ENCODE assay signal across 27 mouse cellular contexts in the genomic region with DNA sequence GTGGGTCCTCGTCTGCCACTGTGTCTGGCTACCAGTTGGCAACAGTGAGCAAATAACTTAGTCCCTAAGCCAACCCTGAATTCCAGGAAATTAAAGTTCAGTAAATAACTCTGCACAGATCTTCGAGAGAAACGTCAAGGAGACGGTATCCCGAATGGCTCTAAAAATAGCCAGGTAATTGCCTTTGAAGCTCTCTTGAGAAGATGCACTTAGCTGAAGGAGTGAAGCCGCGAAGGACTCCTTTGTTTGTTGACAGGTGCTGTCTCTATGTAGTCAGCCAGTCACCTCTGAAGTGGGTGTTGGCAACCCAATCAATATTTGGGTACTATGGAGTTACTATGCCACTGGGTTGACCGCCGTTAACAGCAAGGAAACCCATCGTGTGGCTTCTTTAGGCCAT.
DNase-seq lines count a peak whose midpoint lies in the region; ATAC-seq and TF ChIP-seq lines count a peak whose summit lies in the region.
"Had no signal": no experiment of that assay in that cellular context is flagged by ENCODE, and none has a peak within 500 bp of the region (broad histone marks: within the 10 kb centered on the region; RNA-seq: fewer than 3 reads in every experiment).

No protein-coding gene starts in this region.

- no peak overlapping the region for H3K4me3 ChIP-seq in stomach, embryonic 14.5 days (ENCODE audit: low read depth, low read length)
- H3K4me3 ChIP-seq in stomach, postnatal 0 days (ENCODE audit: low read depth, low read length), result no peak overlapping the region
- no peak overlapping the region for H3K4me3 ChIP-seq in forebrain, embryonic 15.5 days
- no peak overlapping the region for H3K4me3 ChIP-seq in kidney, adult 2 months (ENCODE audit: insufficient read depth, low read depth, low read length)
- H3K4me3 ChIP-seq: embryonic facial prominence, embryonic 10.5 days; embryonic facial prominence, embryonic 13.5 days; erythroblast, embryonic 14.5 days; forebrain, embryonic 12.5 days; gastrocnemius, adult 2 months; heart, adult 2 months; hindbrain, embryonic 12.5 days; hindbrain, embryonic 15.5 days had no signal

- H3K4me1 ChIP-seq in stomach, embryonic 14.5 days (ENCODE audit: control insufficient read depth, insufficient read depth, low read length), result no peaks in the 10 kb centered on the region; the same call in 1 of the 2 replicates
- H3K4me1 ChIP-seq in stomach, postnatal 0 days (replicated peaks; ENCODE audit: control insufficient read depth, insufficient read depth), result no peaks in the 10 kb centered on the region
- no peaks in the 10 kb centered on the region for H3K4me1 ChIP-seq in forebrain, embryonic 15.5 days
- H3K4me1 ChIP-seq in kidney, adult 2 months (ENCODE audit: control insufficient read depth, insufficient read depth, low read length), result no peaks in the 10 kb centered on the region
- H3K4me1 ChIP-seq: embryonic facial prominence, embryonic 13.5 days; forebrain, embryonic 12.5 days; hindbrain, embryonic 12.5 days; hindbrain, embryonic 15.5 days had no signal

- H3K9ac ChIP-seq in stomach, embryonic 14.5 days (replicated peaks; ENCODE audit: low read depth, low read length), result no peak overlapping the region
- H3K9ac ChIP-seq in stomach, postnatal 0 days (ENCODE audit: low read length), result no peak overlapping the region
- no peak overlapping the region for H3K9ac ChIP-seq in forebrain, embryonic 15.5 days (replicated peaks)
- H3K9ac ChIP-seq: embryonic facial prominence, embryonic 13.5 days; forebrain, embryonic 12.5 days; hindbrain, embryonic 12.5 days; hindbrain, embryonic 15.5 days had no signal

- intact Hi-C loops in heart, postnatal 14 days (cut with DNase I), result no loop called here

- H3K9me3 ChIP-seq in stomach, embryonic 14.5 days (ENCODE audit: control insufficient read depth, low read depth, low read length), result no peaks in the 10 kb centered on the region
- H3K9me3 ChIP-seq in stomach, postnatal 0 days (ENCODE audit: control insufficient read depth, low read length), result no peaks in the 10 kb centered on the region
- H3K9me3 ChIP-seq in forebrain, embryonic 15.5 days, result no peaks in the 10 kb centered on the region
- H3K9me3 ChIP-seq: embryonic facial prominence, embryonic 10.5 days; embryonic facial prominence, embryonic 13.5 days; forebrain, embryonic 12.5 days; hindbrain, embryonic 12.5 days; hindbrain, embryonic 15.5 days had no signal

- TF ChIP-seq POLR2A in kidney, adult 2 months (IDR thresholded peaks at IDR 0.05; ENCODE audit: low read depth, low read length), result no peak

- DNase-seq in heart, adult 11 months, result peak; percentile 87
- no peak for DNase-seq in heart, postnatal 14 days
- peak; percentile 17 to 63 for DNase-seq in lung, adult 18-20 months
- DNase-seq in lung, postnatal 10 days, result no peak
- no peak for DNase-seq in stomach, postnatal 0 days (ENCODE audit: low spot score)
- no peak for DNase-seq in kidney, adult 2 months
- DNase-seq: adrenal gland, adult 8-10 months; adrenal gland, postnatal 25 days; cerebellum, adult 11-12 months; cerebellum, adult 8-10 months; cerebellum, postnatal 10 days; cerebellum, postnatal 36 days; embryo, embryonic 11 days; gastrocnemius, adult 2 months; gastrocnemius, postnatal 14 days; heart, adult 2 months had no signal

- no peak for ATAC-seq in stomach, embryonic 14.5 days (ENCODE audit: insufficient number of reproducible peaks, insufficient read depth, low FRiP score, low read depth)
- no peak for ATAC-seq in stomach, postnatal 0 days (ENCODE audit: low FRiP score, low TSS enrichment)
- no peak for ATAC-seq in forebrain, embryonic 15.5 days (replicated peaks)
- ATAC-seq: activated CD4-positive, CD25-positive, alpha-beta regulatory T cell, adult 4 months; forebrain, embryonic 16.5 days had no signal

- H3K27ac ChIP-seq in stomach, embryonic 14.5 days (ENCODE audit: low read length), result peak overlapping the region; percentile 69; the same call in 1 of the 2 replicates
- H3K27ac ChIP-seq in stomach, postnatal 0 days (replicated peaks), result no peak overlapping the region
- H3K27ac ChIP-seq in forebrain, embryonic 15.5 days (replicated peaks), result no peak overlapping the region
- H3K27ac ChIP-seq in kidney, adult 2 months (ENCODE audit: insufficient read depth, low read depth, low read length), result no peak overlapping the region
- H3K27ac ChIP-seq: embryonic facial prominence, embryonic 13.5 days; forebrain, embryonic 12.5 days; gastrocnemius, adult 2 months; heart, adult 2 months; hindbrain, embryonic 12.5 days; hindbrain, embryonic 15.5 days had no signal

- no peak overlapping the region for H3K4me2 ChIP-seq in stomach, embryonic 14.5 days (replicated peaks; ENCODE audit: low read depth, low read length)
- H3K4me2 ChIP-seq in stomach, postnatal 0 days (replicated peaks; ENCODE audit: low read depth), result no peak overlapping the region
- H3K4me2 ChIP-seq in forebrain, embryonic 15.5 days (replicated peaks), result no peak overlapping the region
- H3K4me2 ChIP-seq: embryonic facial prominence, embryonic 13.5 days; forebrain, embryonic 12.5 days; heart, embryonic 11.5 days; hindbrain, embryonic 12.5 days; hindbrain, embryonic 15.5 days had no signal

- TF ChIP-seq EP300 in stomach, postnatal 0 days (optimal IDR thresholded peaks at IDR 0.05), result no peak

- WGBS in stomach, embryonic 14.5 days, result 59% methylated on average over 10 of the region's 10 CpGs
- 54% methylated on average over 10 of the region's 10 CpGs for WGBS in stomach, postnatal 0 days
- 90% methylated on average over 10 of the region's 10 CpGs for WGBS in forebrain, embryonic 15.5 days
- WGBS in kidney, adult 2 months, result 76% methylated on average over 10 of the region's 10 CpGs

- no peak for TF ChIP-seq CTCF in stomach, postnatal 0 days (IDR thresholded peaks at IDR 0.05; ENCODE audit: low read depth)
- TF ChIP-seq CTCF in kidney, adult 2 months (conservative IDR thresholded peaks at IDR 0.05; ENCODE audit: insufficient read depth, insufficient read length, low read depth, low read length), result no peak

- H3K27me3 ChIP-seq in stomach, embryonic 14.5 days (ENCODE audit: control insufficient read depth, insufficient read depth, low read length), result no peaks in the 10 kb centered on the region
- H3K27me3 ChIP-seq in stomach, postnatal 0 days (ENCODE audit: control insufficient read depth, insufficient read depth, low read length), result no peaks in the 10 kb centered on the region
- H3K27me3 ChIP-seq in forebrain, embryonic 15.5 days, result no peaks in the 10 kb centered on the region
- H3K27me3 ChIP-seq in kidney, adult 2 months (replicated peaks; ENCODE audit: control insufficient read depth, insufficient read depth, low read length), result no peaks in the 10 kb centered on the region
- H3K27me3 ChIP-seq: embryonic facial prominence, embryonic 13.5 days; forebrain, embryonic 12.5 days; hindbrain, embryonic 12.5 days; hindbrain, embryonic 15.5 days had no signal

- H3K36me3 ChIP-seq in stomach, embryonic 14.5 days (ENCODE audit: control insufficient read depth, insufficient read depth, low read length), result no peaks in the 10 kb centered on the region
- no peaks in the 10 kb centered on the region for H3K36me3 ChIP-seq in stomach, postnatal 0 days (ENCODE audit: control insufficient read depth, insufficient read depth, low read length)
- H3K36me3 ChIP-seq in forebrain, embryonic 15.5 days, result no peaks in the 10 kb centered on the region
- H3K36me3 ChIP-seq in kidney, adult 2 months (ENCODE audit: control insufficient read depth, insufficient read depth, low read length), result no peaks in the 10 kb centered on the region
- H3K36me3 ChIP-seq: embryonic facial prominence, embryonic 10.5 days; embryonic facial prominence, embryonic 13.5 days; forebrain, embryonic 12.5 days; hindbrain, embryonic 12.5 days; hindbrain, embryonic 15.5 days had no signal

Comparison
In these comparisons a context has a peak if more than half of its experiments do, and no peak if none do; other contexts are left out.
1. DNase-seq: peak in heart, adult 11 months (single experiment) and lung, adult 18-20 months (2 of 2); none in heart, postnatal 14 days (0 of 2), lung, postnatal 10 days (single experiment), stomach, postnatal 0 days (single experiment) and kidney, adult 2 months (single experiment).